15 mouse cellular contexts compared by ENCODE assay signal in genomic region chr9:13539535-13539934, GRCm38 (mm10).
DNase-seq lines count a peak whose midpoint lies in the region; ATAC-seq lines count a peak whose summit lies in the region.
"Had no signal": no experiment of that assay in that cellular context is flagged by ENCODE, and none has a peak within 500 bp of the region (broad histone marks: within the 10 kb centered on the region; RNA-seq: fewer than 3 reads in every experiment).

No protein-coding gene starts in this region.

- H3K4me1 ChIP-seq in hindbrain, embryonic 10.5 days (replicated peaks), result peaks cover 77% of the 10 kb centered on the region
- peaks cover 27% of the 10 kb centered on the region for H3K4me1 ChIP-seq in hindbrain, embryonic 13.5 days (replicated peaks)
- H3K4me1 ChIP-seq in midbrain, embryonic 10.5 days, result peaks cover 66% of the 10 kb centered on the region
- peaks cover 51% of the 10 kb centered on the region for H3K4me1 ChIP-seq in midbrain, embryonic 13.5 days (replicated peaks)
- peaks cover 38% of the 10 kb centered on the region for H3K4me1 ChIP-seq in embryonic facial prominence, embryonic 12.5 days

- no peaks in the 10 kb centered on the region for H3K36me3 ChIP-seq in hindbrain, embryonic 10.5 days
- no peaks in the 10 kb centered on the region for H3K36me3 ChIP-seq in hindbrain, embryonic 13.5 days
- H3K36me3 ChIP-seq in midbrain, embryonic 10.5 days, result 0 out of 2 replicates have a peak, but pooled peaks cover 1% of the 10 kb centered on the region
- H3K36me3 ChIP-seq in midbrain, embryonic 13.5 days, result no peaks in the 10 kb centered on the region
- no peaks in the 10 kb centered on the region for H3K36me3 ChIP-seq in embryonic facial prominence, embryonic 12.5 days
- H3K36me3 ChIP-seq: embryonic facial prominence, embryonic 15.5 days; heart, embryonic 12.5 days; hindbrain, embryonic 12.5 days had no signal

- no peaks in the 10 kb centered on the region for H3K27me3 ChIP-seq in hindbrain, embryonic 10.5 days (ENCODE audit: insufficient read depth, poor library complexity, severe bottlenecking)
- no peaks in the 10 kb centered on the region for H3K27me3 ChIP-seq in hindbrain, embryonic 13.5 days
- H3K27me3 ChIP-seq in midbrain, embryonic 10.5 days (ENCODE audit: low read depth, poor library complexity, severe bottlenecking), result no peaks in the 10 kb centered on the region
- no peaks in the 10 kb centered on the region for H3K27me3 ChIP-seq in midbrain, embryonic 13.5 days
- no peaks in the 10 kb centered on the region for H3K27me3 ChIP-seq in embryonic facial prominence, embryonic 12.5 days
- H3K27me3 ChIP-seq: embryonic facial prominence, embryonic 15.5 days; heart, embryonic 12.5 days; hindbrain, embryonic 12.5 days had no signal

- no peak overlapping the region for H3K4me3 ChIP-seq in hindbrain, embryonic 10.5 days
- no peak overlapping the region for H3K4me3 ChIP-seq in hindbrain, embryonic 13.5 days
- no peak overlapping the region for H3K4me3 ChIP-seq in midbrain, embryonic 10.5 days
- H3K4me3 ChIP-seq in midbrain, embryonic 13.5 days (replicated peaks), result no peak overlapping the region
- H3K4me3 ChIP-seq in embryonic facial prominence, embryonic 12.5 days, result no peak overlapping the region
- H3K4me3 ChIP-seq: embryonic facial prominence, embryonic 15.5 days; heart, embryonic 12.5 days; hindbrain, embryonic 12.5 days had no signal

- 0 out of 2 replicates have a peak, but pooled peaks cover 4% of the 10 kb centered on the region for H3K9me3 ChIP-seq in hindbrain, embryonic 10.5 days
- no peaks in the 10 kb centered on the region for H3K9me3 ChIP-seq in hindbrain, embryonic 13.5 days
- H3K9me3 ChIP-seq in midbrain, embryonic 10.5 days (replicated peaks), result peaks cover 4% of the 10 kb centered on the region; the same call in 1 of the 2 replicates
- peaks cover under 1% of the 10 kb centered on the region; the same call in 1 of the 2 replicates for H3K9me3 ChIP-seq in midbrain, embryonic 13.5 days
- H3K9me3 ChIP-seq in embryonic facial prominence, embryonic 12.5 days, result no peaks in the 10 kb centered on the region
- H3K9me3 ChIP-seq: heart, embryonic 12.5 days; hindbrain, embryonic 12.5 days had no signal

- WGBS in hindbrain, embryonic 10.5 days, result 40% methylated on average over 4 of the region's 4 CpGs
- WGBS in hindbrain, embryonic 13.5 days, result 46% methylated on average over 4 of the region's 4 CpGs
- WGBS in midbrain, embryonic 10.5 days, result 40% methylated on average over 4 of the region's 4 CpGs
- 41% methylated on average over 4 of the region's 4 CpGs for WGBS in midbrain, embryonic 13.5 days
- whole genome bisulfite sequencing in embryonic facial prominence, embryonic 12.5 days, result 31% methylated on average over 4 of the region's 4 CpGs

- DNase-seq in hindbrain, embryonic 10.5 days (ENCODE audit: low spot score), result no peak
- DNase-seq in midbrain, embryonic 10.5 days (ENCODE audit: low spot score), result no peak
- DNase-seq in spleen, postnatal 10 days (ENCODE audit: low spot score in 2 of 2), result no peak
- no peak for DNase-seq in Muller cell, postnatal 12 days (ENCODE audit: inconsistent ontology term)
- DNase-seq: cerebellum, adult 11-12 months; kidney, adult 2 months; left cerebral cortex, postnatal 4 days; lung, adult 2 months had no signal

- H3K4me2 ChIP-seq in hindbrain, embryonic 13.5 days, result no peak overlapping the region
- H3K4me2 ChIP-seq in midbrain, embryonic 13.5 days (replicated peaks), result no peak overlapping the region
- H3K4me2 ChIP-seq in embryonic facial prominence, embryonic 12.5 days (replicated peaks), result no peak overlapping the region
- H3K4me2 ChIP-seq: embryonic facial prominence, embryonic 15.5 days; heart, embryonic 12.5 days; hindbrain, embryonic 12.5 days had no signal

- ATAC-seq in hindbrain, embryonic 13.5 days (ENCODE audit: low FRiP score), result no peak
- no peak for ATAC-seq in midbrain, embryonic 13.5 days
- no peak for ATAC-seq in embryonic facial prominence, embryonic 12.5 days (ENCODE audit: insufficient number of reproducible peaks, insufficient read depth, low FRiP score, low TSS enrichment)
- ATAC-seq: forebrain, embryonic 16.5 days had no signal

- no peak overlapping the region for H3K9ac ChIP-seq in hindbrain, embryonic 13.5 days
- H3K9ac ChIP-seq in midbrain, embryonic 13.5 days (replicated peaks), result no peak overlapping the region
- no peak overlapping the region for H3K9ac ChIP-seq in embryonic facial prominence, embryonic 12.5 days
- H3K9ac ChIP-seq: embryonic facial prominence, embryonic 15.5 days; heart, embryonic 12.5 days; hindbrain, embryonic 12.5 days had no signal

- H3K27ac ChIP-seq in hindbrain, embryonic 10.5 days, result peak overlapping the region; percentile 68
- H3K27ac ChIP-seq in hindbrain, embryonic 13.5 days, result no peak overlapping the region
- H3K27ac ChIP-seq in midbrain, embryonic 10.5 days (replicated peaks), result peak overlapping the region; percentile 57; the same call in 1 of the 2 replicates
- no peak overlapping the region for H3K27ac ChIP-seq in midbrain, embryonic 13.5 days
- peak overlapping the region; percentile 63; the same call in 1 of the 2 replicates for H3K27ac ChIP-seq in embryonic facial prominence, embryonic 12.5 days
- H3K27ac ChIP-seq: embryonic facial prominence, embryonic 15.5 days; hindbrain, embryonic 12.5 days had no signal

Comparison
In these comparisons a context has a peak if more than half of its experiments do, and no peak if none do; other contexts are left out.
1. H3K27ac ChIP-seq: peak in hindbrain, embryonic 10.5 days (single experiment), midbrain, embryonic 10.5 days (single experiment) and embryonic facial prominence, embryonic 12.5 days (single experiment); none in hindbrain, embryonic 13.5 days (single experiment) and midbrain, embryonic 13.5 days (single experiment).